Mouse (Mus musculus) kidney, embryonic 15.5 days (tissue): ENCODE measurements around the gene Ssxa1. TPM values are rescaled to one million over a fixed set of nuclear protein-coding genes. Genes with fewer than 3 reads are reported as not detected.
A peak's percentile ranks its signal among the peaks of the same experiment; 100 is the strongest.
"Not testable (repeated sequence)": the region's sequence is repeated elsewhere in the genome, so short reads cannot be mapped to it uniquely, and the experiment has no call there.

Experiments
- ATAC-seq: fragments of 200-750 bp; cut with Nextera tagmentation; replicated peaks from 2 replicates; pipeline ENCODE4 v1.8.0; 2017; ENCODE audit warnings: moderate TSS enrichment; ENCODE audit not compliant: low FRiP score
- H3K27ac ChIP-seq: fragments of 300-500 bp; sonication (generic); 2 replicates; pipeline ENCODE4 v1.5.1; 2015; ENCODE audit warnings: mild to moderate bottlenecking, inconsistent platforms
- H3K27me3 ChIP-seq: fragments of 300-500 bp; sonication (generic); 2 replicates; pipeline ENCODE4 v1.6.1; 2015; ENCODE audit warnings: inconsistent platforms
- H3K36me3 ChIP-seq: fragments of 300-500 bp; sonication (generic); 2 replicates; pipeline ENCODE4 v1.6.1; 2015; ENCODE audit warnings: inconsistent platforms
- H3K4me1 ChIP-seq: fragments of 300-500 bp; sonication (generic); 2 replicates; pipeline ENCODE4 v1.6.1; 2015; ENCODE audit warnings: inconsistent platforms
- H3K4me2 ChIP-seq: fragments of 300-500 bp; sonication (generic); 2 replicates; pipeline ENCODE4 v1.6.1; 2015; ENCODE audit warnings: moderate library complexity, mild to moderate bottlenecking, inconsistent platforms
- H3K4me3 ChIP-seq: fragments of 300-500 bp; sonication (generic); replicated peaks from 2 replicates; pipeline ENCODE4 v1.5.1; 2015; ENCODE audit warnings: mild to moderate bottlenecking, inconsistent platforms
- H3K9ac ChIP-seq: fragments of 300-500 bp; sonication (generic); 2 replicates; pipeline ENCODE4 v1.6.1; 2015; ENCODE audit warnings: mild to moderate bottlenecking, inconsistent platforms
- H3K9me3 ChIP-seq: fragments of 300-500 bp; sonication (generic); replicated peaks from 2 replicates; pipeline ENCODE4 v1.6.1; 2016; ENCODE audit warnings: inconsistent platforms
- WGBS: fragments of 180-500 bp; shearing (Covaris S2); methylation state at CpG from one replicate; pipeline ENCODE4 v1.1.7; 2015; ENCODE audit warnings: mixed read lengths; 5-methylcytosine and 5-hydroxymethylcytosine counted together
- polyA plus RNA-seq: library from polyadenylated mRNA; unstranded; fragments of >200 nt; fragmentation: Nextera tagmentation; extraction: Ambion mirVana; gene quantifications from 2 replicates; pipeline ENCODE4 v1.2.1, GENCODE M21; 2015

Ssxa1 gene
- polyA plus RNA-seq = not detected in 2 replicates

DNA sequence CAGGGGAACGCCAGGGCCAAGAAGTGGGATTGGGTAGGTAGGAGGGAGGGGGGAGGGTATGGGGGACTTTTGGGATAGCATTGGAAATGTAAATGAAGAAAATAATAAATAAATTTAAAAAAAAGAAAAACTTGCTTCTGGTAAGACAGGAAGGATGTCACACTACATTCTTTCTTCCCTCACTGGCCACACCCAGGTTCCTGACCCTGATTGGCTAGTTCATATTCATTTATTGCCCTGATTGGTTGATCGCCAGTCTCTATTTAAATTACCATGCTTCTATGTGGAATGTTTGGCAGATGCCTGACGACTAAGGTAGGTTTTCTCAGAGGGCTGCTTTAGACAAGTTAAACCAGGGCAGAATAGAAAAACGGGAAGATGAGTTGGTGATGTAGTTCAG lies at the start of gene Ssxa1:
Ssxa1 (plus strand) TSS at position 301 of the 400 bp plus-strand sequence.
- H3K36me3 ChIP-seq = no peaks in the 10 kb centered on the region
- no peak within 1 kb of the TSS for H3K4me3 ChIP-seq
- H3K9me3 ChIP-seq = no peaks in the 10 kb centered on the region
- no peak for ATAC-seq
- 87% methylated on average over 4 of the region's 4 CpGs for WGBS
- no peaks in the 10 kb centered on the region for H3K27me3 ChIP-seq
- no peak within 1 kb of the TSS for H3K4me2 ChIP-seq
- no peak within 1 kb of the TSS for H3K9ac ChIP-seq
- H3K27ac ChIP-seq = no peak within 1 kb of the TSS
- no peaks in the 10 kb centered on the region for H3K4me1 ChIP-seq

DNA sequence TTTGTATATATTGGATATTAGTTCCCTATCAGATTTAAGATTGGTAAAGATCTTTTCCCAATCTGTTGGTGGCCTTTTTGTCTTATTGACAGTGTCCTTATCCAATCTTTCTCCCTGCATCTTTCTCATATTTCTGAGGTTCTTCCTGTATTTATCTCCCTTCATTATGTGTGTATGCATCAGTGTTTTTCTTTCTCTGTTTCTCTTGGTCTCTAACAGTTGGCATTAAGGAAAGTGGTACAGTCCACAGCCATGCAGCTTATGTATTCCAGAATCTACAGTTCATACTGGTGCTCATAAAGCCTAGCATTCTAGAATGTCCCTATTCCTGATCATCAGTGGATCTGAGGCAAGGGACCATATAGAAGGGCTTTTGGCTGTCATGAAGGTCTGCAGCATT lies 47.5 kb upstream of the Ssxa1 start, which contains the start of gene Spaca5:
Spaca5 (plus strand) TSS at position 301 of the 400 bp plus-strand sequence.
- no peak for ATAC-seq
- Histone ChIP-seq H3K4me3 (no peak within 1 kb of the TSS), H3K27me3 (no peaks in the 10 kb centered on the region), H3K27ac (no peak within 1 kb of the TSS), H3K9ac (no peak within 1 kb of the TSS), H3K4me1 (no peaks in the 10 kb centered on the region), H3K9me3 (no peaks in the 10 kb centered on the region), H3K36me3 (no peaks in the 10 kb centered on the region), H3K4me2 (no peak within 1 kb of the TSS)

DNA sequence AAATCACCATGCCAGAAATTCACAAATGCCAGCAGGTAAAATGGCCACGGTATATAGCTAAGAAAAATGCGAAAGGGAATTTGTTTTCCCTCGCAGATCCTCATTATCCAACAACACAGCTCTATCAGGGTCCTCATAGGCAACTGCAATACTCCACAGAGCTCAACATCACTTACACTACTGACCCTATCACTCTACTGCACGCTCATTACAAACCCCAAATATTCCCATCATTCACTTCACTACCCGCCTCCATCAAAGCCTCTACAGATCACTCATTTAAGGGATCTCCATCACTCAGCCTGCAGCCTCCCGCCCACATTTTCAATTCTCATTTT lies 27.0 kb upstream of the Ssxa1 start:
- no peaks in the 10 kb centered on the region for H3K36me3 ChIP-seq
- peak overlapping the region; percentile 48 for H3K4me3 ChIP-seq
- H3K27ac ChIP-seq = no peak overlapping the region
- 39% methylated on average over 6 of the region's 6 CpGs for WGBS
- ATAC-seq = peak; percentile 40; the same call in 1 of the 2 replicates
- peak overlapping the region; percentile 59 for H3K4me2 ChIP-seq
- H3K9ac ChIP-seq = peak overlapping the region; percentile 36; the same call in 1 of the 2 replicates
- H3K9me3 ChIP-seq = no peaks in the 10 kb centered on the region
- no peaks in the 10 kb centered on the region; the same call in 1 of the 2 replicates for H3K4me1 ChIP-seq
- H3K27me3 ChIP-seq = no peaks in the 10 kb centered on the region

GRCm38 (mm10) chrX:21088983-21089866 lies 26.4 kb upstream of the Ssxa1 start, which contains the start of gene Zfp300:
TSS of gene Zfp300 (minus strand) at chrX:21089527.
- Histone ChIP-seq H3K27ac (peak within 1 kb of the TSS; percentile 68), H3K9ac (peak within 1 kb of the TSS; percentile 36; the same call in 1 of the 2 replicates), H3K36me3 (no peaks in the 10 kb centered on the region), H3K27me3 (no peaks in the 10 kb centered on the region), H3K4me3 (peak within 1 kb of the TSS; percentile 48), H3K4me1 (no peaks in the 10 kb centered on the region; the same call in 1 of the 2 replicates), H3K9me3 (no peaks in the 10 kb centered on the region), H3K4me2 (peak within 1 kb of the TSS; percentile 59)
- WGBS = 16% methylated on average over 27 of the region's 27 CpGs
- peak; percentile 86 for ATAC-seq

DNA sequence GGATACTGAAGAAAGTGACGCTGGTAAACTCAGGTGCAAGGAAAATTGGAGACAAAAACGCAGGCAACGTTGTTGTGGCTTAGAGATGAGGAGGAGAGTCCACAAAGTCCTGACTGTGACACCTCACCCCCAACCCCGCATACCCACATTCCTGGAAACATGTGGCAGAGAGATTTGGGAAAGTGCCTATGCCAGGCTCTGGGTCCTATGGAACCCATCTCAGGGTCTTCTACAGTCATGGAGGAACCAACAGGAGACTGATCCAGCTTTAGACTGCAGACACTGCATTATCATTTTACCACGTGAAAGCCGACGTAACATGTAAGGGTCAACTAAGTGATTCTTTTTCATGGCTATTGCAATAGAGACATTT lies 25.8 kb upstream of the Ssxa1 start:
- Histone ChIP-seq H3K4me1 (no peaks in the 10 kb centered on the region; the same call in 1 of the 2 replicates), H3K4me3 (peak overlapping the region; percentile 48), H3K4me2 (peak overlapping the region; percentile 59), H3K27me3 (no peaks in the 10 kb centered on the region), H3K9me3 (no peaks in the 10 kb centered on the region), H3K36me3 (no peaks in the 10 kb centered on the region), H3K27ac (no peak overlapping the region), H3K9ac (no peak overlapping the region)
- no peak for ATAC-seq
- WGBS = 45% methylated on average over 7 of the region's 7 CpGs

DNA sequence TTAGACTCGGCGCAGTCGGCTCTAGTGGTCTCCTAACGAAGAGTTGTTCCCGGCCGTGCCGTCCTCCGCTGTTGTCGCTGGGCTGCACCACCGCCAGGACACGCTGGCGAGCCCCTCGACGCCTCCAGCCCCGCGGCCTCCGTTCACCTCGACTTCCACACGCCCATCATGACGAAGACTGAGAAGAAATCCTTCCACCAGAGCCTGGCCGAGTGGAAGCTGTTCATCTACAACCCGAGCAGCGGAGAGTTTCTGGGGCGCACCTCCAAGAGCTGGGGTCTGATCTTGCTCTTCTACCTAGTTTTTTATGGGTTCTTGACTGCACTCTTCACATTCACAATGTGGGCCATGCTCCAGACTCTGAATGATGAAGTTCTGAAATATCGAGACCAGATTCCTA lies 31.1 kb downstream of the Ssxa1 start:
- H3K27ac ChIP-seq, H3K27me3 ChIP-seq, H3K4me3 ChIP-seq, H3K36me3 ChIP-seq, ATAC-seq, H3K4me2 ChIP-seq, H3K9ac ChIP-seq, H3K9me3 ChIP-seq, H3K4me1 ChIP-seq: not testable (repeated sequence)
- WGBS = 90% methylated on average over 25 of the region's 25 CpGs

Other genes starting within 250 kb of the Ssxa1 start
- 23.1 and 28.0 TPM in 2 replicates for gene Timp1, start 245.7 kb upstream of the Ssxa1 start, polyA plus RNA-seq
- gene Syn1, start 194.8 kb upstream of the Ssxa1 start, polyA plus RNA-seq = 0.44 and 0.70 TPM in 2 replicates
- gene Cfp, start 184.3 kb upstream of the Ssxa1 start, polyA plus RNA-seq = 6.1 and 8.2 TPM in 2 replicates
- gene Elk1, start 165.2 kb upstream of the Ssxa1 start, polyA plus RNA-seq = 14.2 and 16.2 TPM in 2 replicates
- gene Uxt, start 153.8 kb upstream of the Ssxa1 start, polyA plus RNA-seq = 59.7 and 62.0 TPM in 2 replicates
- gene Zfp182, start 53.5 kb upstream of the Ssxa1 start, polyA plus RNA-seq = 4.9 and 6.3 TPM in 2 replicates
- gene Spaca5, start 47.4 kb upstream of the Ssxa1 start, polyA plus RNA-seq = not detected in 2 replicates
- 1.2 and 1.9 TPM in 2 replicates for gene Zfp300, start 26.3 kb upstream of the Ssxa1 start, polyA plus RNA-seq
- not detected in 2 replicates for gene Gm21876, start 59.8 kb downstream of the Ssxa1 start, polyA plus RNA-seq